Mouse (Mus musculus): Measurements from ENCODE around the gene Ppp1r37.

Gene Ppp1r37

DNA sequence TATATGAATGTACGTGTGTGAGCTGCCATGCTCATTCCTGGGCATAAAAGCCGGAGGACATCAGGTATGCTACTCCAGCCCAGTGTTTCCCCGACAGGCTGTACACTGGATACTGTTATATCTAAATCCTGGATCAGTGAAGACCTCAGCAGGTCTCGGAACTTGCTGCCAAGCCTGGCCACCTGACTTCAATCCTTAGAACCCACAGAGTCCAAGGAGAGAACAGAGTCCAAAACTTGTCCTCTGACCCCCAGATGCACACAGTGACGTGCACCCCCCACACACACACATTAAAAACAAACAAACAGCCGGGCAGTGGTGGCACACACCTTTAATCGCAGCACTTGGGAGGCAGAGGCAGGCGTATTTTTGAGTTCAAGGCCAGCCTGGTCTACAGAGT, 4.5 kb upstream of the Ppp1r37 start:
- no peak for DNase-seq

DNA sequence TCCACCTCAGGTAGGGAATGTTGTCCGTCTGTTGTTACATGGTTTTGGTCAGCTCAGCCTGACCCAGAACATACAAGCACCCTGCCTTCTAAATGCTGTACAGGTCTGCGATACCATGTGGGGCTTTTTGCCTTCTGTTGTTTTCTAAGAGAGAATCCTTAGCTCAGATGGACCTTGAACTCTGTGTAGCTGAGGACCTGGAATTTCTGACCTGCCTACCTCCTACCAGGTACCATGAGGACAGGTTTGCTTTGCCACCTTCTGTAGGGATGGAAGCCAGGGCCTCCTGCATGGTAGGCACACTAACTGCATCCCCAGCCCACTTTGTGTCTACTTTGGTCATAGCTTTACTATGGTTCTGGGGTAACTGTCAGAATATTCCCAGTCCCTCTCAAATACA, 2.9 kb upstream of the Ppp1r37 start:
- no peak for DNase-seq

- DNase-seq, result peak; percentile 38
Observed at GRCm38 (mm10) chr7:19564455-19564854, 1.6 kb upstream of the Ppp1r37 start.

DNA sequence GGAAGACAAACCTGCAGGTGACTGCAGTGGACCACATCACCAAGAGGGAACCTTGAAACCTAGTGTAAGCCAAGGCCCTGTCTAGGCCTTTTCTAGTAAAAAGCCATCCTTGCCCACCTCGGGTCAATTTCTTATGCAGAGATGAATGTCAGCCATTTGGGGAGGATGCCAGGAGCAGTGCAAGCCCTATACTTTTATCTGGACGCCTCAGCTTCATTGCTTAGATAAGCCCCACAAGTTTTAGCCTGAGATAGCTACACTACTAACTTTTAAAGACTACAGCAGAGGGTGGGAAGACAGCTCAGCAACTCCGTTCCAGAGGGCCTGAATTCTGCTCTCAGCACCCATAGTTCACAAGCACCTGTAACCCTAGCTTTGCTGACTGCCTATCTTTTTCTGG, 1.0 kb upstream of the Ppp1r37 start:
- peak; percentile 68 for DNase-seq

DNA sequence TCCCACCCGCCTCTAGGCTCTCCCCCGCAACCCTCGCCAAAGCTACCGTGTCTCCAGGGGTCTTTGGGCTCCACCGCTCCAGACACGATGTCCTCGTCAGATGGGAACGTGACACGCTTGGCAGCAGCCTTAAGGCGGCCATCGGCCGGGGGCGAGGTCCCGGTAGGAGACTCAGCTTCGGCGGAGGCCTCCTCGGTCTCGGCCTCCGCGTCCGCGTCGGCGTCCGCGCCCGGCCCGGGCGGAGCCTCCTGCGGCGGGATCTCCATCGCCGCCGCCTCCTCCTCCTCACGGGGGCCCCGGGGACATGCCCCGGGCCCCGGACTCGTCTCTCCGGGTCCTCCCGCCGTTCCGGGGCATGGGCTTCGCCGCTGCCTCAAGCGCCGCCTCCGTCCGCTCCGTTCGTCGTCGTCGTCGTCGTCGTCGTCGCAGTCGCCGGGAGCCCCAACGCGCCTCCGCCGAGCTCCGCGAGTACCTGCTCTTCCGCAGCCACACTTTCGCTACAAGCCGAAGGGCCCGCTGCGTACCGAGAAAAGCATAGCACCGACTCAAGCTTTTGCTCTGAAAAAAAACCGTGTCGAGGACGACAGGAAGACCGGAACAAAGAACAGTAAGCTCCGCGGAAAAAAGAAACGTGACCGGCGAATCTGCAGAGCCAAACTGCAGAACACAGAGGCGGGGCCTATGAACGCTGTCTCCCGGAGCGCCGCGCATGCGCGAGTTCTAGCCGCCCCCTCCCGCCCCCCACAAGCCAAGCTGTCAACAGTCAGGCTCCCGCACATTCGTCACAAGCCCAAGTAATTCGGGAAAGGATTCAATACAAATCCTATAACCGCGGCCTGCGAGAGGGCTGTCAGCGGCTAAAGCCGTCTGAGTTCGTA, 872 bp downstream of the Ppp1r37 start:
- DNase-seq, result peak; percentile 98

- no peak for DNase-seq
Observed at GRCm38 (mm10) chr7:19561431-19561764, 1.5 kb downstream of the Ppp1r37 start.

- DNase-seq, result peak; percentile 46
Observed at GRCm38 (mm10) chr7:19560491-19561260, 2.2 kb downstream of the Ppp1r37 start.

DNA sequence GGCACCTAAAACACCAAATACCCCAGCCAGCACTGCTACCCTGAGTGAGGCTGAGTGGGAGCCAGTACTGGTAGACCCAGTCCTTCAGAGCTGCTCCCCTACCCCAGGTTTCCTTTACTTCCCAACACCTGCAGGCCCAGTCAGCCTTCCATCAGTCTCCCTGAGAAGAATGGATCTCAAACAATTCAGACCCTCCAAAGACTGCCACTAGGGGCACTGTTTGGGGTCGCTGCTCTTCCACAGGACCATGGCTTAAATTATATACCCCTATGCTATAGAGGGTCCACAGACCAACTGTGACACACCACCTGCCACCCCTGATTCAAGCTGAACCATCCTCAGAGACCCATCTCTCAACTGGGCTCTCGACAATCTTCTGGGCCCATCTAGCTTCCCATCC, 3.9 kb downstream of the Ppp1r37 start:
- no peak for DNase-seq

GRCm38 (mm10) chr7:19557982-19558900, 4.6 kb downstream of the Ppp1r37 start:
- DNase-seq, result peak; percentile 54

DNA sequence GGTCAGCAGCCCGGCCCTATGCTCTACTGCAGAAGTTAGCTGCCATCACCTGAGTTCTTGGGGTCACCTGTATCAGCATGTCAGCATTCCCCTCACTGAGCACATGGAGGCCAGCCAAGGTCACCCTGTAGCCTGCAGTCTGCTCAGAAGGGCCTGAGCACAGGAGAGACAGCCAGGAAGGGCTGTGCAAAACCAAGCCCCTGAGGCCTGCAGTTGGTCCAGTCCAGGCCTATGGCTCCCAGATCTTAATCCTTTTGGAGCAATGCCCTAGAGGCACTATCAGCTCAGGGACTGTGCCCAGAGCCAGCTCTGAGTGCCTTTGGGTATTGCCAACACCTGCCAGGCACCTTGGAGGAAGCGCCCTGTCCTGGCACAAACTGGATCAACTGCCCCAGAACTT, 5.8 kb downstream of the Ppp1r37 start:
- no peak for DNase-seq

- DNase-seq, result no peak
Observed at GRCm38 (mm10) chr7:19554168-19554567, 8.7 kb downstream of the Ppp1r37 start.

DNA sequence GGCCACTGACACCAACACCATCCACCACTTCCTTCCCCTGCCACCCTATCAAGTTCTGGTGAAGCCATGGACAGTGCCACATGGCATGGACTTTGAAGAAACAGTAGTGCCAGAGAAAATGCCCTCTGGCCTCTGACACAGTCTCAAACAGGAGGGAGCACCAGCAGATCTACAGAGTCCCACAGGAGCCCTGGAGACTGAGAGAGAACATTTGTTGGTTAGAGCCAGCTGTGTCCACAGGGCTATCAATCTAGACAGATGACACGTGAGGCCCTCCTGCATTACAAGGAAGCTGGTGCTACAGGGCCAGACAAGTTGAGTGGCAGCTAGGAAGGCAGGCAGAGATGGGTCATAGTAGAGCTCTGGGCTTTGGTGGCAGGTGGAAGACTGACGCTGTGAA, 10.4 kb downstream of the Ppp1r37 start:
- no peak for DNase-seq

GRCm38 (mm10) chr7:19551634-19552033, 11.2 kb downstream of the Ppp1r37 start:
- DNase-seq, result no peak

- no peak for DNase-seq
Observed at GRCm38 (mm10) chr7:19549394-19549793, 13.5 kb downstream of the Ppp1r37 start.

DNA sequence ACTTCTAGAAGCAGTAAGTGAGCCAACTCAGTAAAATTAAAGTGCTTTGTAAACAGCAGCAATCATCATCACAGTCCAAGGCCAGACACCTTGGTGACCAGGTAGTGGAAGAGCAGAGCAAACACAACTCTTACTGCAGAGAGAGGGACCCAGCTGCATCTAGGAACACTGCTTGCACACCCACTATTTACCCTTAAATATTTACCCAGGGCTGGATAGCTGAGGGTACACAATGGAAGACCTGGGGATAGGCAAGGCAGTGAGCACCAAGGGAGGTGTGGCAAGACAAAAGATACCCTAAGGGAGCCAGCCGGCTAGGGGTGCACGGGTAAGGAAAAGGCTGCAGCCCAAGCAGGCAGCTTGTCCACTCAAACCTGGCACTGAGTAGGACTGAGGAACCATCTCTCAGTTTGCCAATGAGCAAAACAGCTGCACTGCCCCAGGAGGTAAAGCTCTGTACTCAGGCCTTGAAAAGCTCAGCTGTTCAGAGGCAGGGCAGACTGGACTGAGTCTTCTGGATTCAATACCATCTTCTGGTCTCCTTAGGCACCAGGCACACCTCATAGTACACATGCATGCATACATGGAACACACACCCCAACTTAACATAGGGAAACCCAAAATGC, 15.4 kb downstream of the Ppp1r37 start:
- no peak for DNase-seq

- no peak for DNase-seq
Observed at GRCm38 (mm10) chr7:19546007-19546406, 16.9 kb downstream of the Ppp1r37 start.

- no peak for DNase-seq
Observed at GRCm38 (mm10) chr7:19543584-19543983, 19.3 kb downstream of the Ppp1r37 start.

DNA sequence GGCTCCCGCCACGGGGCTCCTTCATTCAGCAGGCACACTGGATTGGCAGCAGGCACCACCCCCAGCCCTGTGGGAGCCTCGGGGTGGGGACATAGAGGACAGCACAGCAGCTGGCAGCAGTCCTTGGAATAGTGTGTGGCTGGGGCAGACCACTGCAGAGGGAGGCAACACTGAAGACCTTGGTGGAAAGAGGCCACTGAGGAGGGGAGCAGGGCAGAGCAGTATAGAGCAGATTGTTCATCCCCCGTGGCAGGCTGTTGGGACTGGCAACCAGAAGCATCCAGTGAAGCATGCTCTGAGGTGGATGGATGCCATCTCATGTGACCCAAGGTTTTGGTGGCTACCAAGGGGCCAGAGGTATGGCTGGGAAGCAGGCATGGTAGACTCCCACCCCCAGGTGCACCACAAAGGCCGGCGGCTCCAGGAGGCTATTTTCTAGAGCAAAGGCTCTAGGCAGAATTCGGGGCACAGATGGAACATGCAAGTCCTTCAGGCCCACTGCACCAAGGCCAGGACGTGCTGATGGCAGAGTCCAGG, 20.7 kb downstream of the Ppp1r37 start:
- DNase-seq, result no peak

- no peak for DNase-seq
Observed at GRCm38 (mm10) chr7:19541681-19542154, 21.2 kb downstream of the Ppp1r37 start.

GRCm38 (mm10) chr7:19540771-19541566, 21.9 kb downstream of the Ppp1r37 start:
- no peak for DNase-seq

GRCm38 (mm10) chr7:19534676-19535075, 28.2 kb downstream of the Ppp1r37 start:
- no peak for DNase-seq
